Mouse (Mus musculus) spleen, adult 2 months (tissue): ENCODE results near the gene Casp8.

Experiments used
- CTCF ChIP-seq: fragments of 200-500 bp; IDR thresholded peaks from 2 replicates; pipeline ENCODE4 v1.5.1; 2011; ENCODE audit warnings: mild to moderate bottlenecking, inconsistent platforms; ENCODE audit not compliant: insufficient read depth, insufficient read length, insufficient replicate concordance; ENCODE audit errors: extremely low read depth
- POLR2A ChIP-seq: fragments of 200-500 bp; IDR thresholded peaks from 2 replicates; pipeline ENCODE4 v1.6.1; 2011; ENCODE audit warnings: low read depth, low read length, inconsistent platforms

DNA sequence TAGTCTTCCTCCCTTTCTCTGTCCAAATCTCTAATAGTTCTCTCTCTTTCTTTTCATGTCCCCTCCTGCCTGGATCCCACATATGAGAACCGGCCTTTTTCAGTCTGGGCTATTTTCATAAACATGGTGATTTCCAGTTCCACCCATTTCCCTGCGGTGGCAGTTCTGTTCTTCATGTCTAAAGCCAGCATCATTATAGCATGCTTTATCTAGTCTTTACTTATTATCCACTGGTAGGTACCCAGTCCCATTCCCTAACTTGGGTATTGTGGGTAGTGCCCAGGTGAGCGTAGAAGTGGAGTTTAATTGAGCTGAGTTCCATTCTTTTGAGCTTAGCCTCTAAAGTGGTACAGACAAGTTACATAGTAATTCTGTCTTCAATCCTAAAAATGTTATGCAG is 35.7 kb upstream of the Casp8 start:
- TF ChIP-seq POLR2A = no peak
- TF ChIP-seq CTCF = no peak
